Mouse (Mus musculus): ENCODE data around the gene Nrk.

Gene Nrk

DNA sequence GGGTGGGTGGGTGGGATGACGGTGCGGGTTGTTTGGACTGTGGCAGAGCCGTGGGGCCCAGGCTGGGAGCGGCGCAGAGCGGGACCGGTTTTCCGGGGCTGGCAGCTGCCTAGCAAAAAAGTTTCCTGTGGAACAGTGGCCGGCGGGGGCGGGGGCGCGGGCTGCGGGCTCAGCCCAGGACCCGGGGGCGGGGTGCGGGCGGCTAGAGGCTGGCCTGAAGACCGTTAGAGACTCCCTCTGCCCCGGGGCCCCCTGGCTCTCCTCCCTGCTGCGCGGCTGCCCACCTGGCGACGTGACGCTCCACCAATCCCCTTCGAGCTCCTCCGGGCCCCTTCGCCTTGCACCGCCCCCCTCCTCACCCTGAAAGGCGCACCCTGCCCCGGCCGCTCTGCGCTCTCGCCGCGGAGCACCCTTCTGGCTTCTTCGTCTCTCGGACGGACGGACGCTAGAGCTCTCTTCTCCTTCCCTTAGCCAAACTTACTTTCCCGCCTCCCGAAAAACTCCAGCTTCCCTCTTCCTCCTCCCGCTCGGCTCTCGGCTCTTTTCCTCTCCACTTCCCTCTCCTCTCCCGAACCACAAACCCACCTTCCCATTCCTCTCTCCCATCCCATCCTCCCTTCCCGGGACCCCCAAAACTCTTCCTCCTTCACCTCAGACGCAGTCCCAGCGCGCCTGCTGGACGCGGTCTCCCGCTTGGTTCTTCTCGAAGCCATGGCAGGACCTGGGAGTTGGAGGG, at the start of gene Nrk:
Nrk (plus strand) TSS at position 390 of the 736 bp plus-strand sequence.
- no peak for DNase-seq (ENCODE audit: extremely low read depth, low read depth, low spot score)

GRCm38 (mm10) chrX:138913366-138913765, 864 bp upstream of the Nrk start:
- no peak for DNase-seq (ENCODE audit: extremely low read depth, low read depth, low spot score)

DNA sequence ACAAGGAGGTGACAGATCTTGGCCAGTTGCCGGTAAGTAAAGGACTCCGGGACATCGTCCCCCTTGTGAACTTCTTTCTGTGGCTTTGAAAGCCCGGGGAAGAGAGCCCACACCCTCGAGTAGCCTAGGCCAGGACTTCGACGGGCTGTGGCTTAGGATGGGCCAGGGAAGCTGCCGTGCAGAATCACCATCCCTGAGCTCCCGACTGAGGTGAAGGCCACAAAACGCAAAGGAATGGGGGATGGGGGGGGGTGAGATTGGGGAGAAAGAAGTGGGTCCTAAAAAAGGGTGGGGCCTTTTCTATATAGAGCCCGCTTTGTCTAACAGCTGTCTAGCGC, 516 bp downstream of the Nrk start:
- DNase-seq (ENCODE audit: extremely low read depth, low read depth, low spot score): no peak

DNA sequence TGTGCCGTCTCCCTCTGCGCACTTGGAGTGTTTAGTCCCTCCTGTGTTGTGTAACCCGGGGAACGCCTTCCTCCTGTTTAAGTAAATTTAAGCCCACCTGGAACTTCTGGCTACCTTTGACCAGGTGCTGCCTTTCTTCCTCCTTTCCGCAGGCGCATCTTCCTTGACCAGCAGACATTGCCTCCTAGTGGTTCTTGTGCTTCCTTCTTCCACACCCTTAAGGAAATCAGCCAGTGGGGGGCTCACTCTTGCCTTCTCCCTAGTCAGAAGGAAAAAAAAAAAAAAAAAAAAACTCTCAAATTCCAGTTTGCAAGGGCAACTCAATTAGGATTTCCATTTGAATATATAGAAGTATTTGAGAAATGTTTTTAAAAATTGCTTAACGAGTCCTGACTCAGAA, 4.8 kb downstream of the Nrk start:
- DNase-seq (ENCODE audit: extremely low read depth, low read depth, low spot score): no peak

DNA sequence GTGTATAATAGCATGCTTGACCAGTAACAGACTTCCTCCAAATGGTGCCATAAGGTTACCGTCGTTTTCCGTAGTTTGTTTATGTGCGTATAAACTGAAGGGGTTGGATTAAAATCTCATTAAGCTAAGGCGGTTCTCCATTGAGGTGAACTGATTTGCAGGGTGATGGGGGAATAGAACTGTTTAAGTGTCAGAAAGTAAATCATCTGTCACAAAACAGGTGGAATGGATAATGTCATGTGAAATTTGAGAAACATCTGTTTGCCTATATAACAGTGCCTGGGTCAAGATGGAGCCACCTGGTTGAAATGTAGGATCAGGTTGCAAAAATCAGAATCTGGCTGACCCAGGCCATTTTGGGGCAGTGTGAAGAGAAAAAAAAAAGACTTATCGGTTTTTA, 29.7 kb downstream of the Nrk start:
- DNase-seq (ENCODE audit: extremely low read depth, low read depth, low spot score): no peak

DNA sequence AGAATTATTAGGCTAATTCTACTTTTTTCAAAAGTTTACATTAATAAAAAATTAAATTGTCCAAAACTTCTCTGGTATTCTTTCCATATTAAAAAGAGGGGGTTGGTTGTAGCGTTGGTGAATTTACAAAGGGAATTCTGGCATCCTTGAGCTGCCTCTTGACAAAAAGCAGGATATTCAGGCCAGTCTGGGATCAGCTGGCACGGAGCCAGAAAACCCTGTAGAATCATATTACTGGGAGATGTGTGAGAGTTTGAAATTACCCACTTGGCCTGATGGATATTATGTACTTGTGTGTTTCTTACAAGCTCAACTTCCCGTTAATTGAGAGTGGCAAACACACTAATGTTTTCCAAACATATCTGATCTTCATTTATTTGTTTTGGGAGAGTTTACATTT, 46.5 kb downstream of the Nrk start:
- no peak for DNase-seq (ENCODE audit: extremely low read depth, low read depth, low spot score)

- no peak for DNase-seq (ENCODE audit: extremely low read depth, low read depth, low spot score)
Measured at GRCm38 (mm10) chrX:138978501-138978900, 64.3 kb downstream of the Nrk start.

DNA sequence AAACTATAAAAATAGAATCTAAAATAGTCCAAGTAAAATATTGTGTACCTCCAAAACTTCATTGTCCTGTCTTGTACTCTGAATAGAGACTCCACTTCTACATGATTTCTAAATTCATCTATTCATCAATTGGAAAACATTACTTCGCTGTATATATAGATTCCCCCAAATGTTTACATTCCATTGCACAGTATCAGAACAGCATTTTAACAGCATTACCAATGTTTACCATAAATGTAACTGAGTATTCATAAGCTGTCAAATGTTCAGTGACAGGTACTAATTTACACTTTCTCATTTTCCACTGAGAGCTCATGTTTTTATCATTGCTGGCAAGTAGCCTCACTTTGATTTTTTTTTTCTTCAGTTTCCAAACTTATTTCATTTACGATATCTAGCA, 65.0 kb downstream of the Nrk start:
- DNase-seq (ENCODE audit: extremely low read depth, low read depth, low spot score): no peak

- DNase-seq (ENCODE audit: extremely low read depth, low read depth, low spot score): no peak
Measured at GRCm38 (mm10) chrX:139014524-139014923, 100.3 kb downstream of the Nrk start.

- DNase-seq (ENCODE audit: extremely low read depth, low read depth, low spot score): no peak
Measured at GRCm38 (mm10) chrX:139016540-139016939, 102.3 kb downstream of the Nrk start.

GRCm38 (mm10) chrX:139026532-139027097, 112.4 kb downstream of the Nrk start:
- no peak for DNase-seq (ENCODE audit: extremely low read depth, low read depth, low spot score)

DNA sequence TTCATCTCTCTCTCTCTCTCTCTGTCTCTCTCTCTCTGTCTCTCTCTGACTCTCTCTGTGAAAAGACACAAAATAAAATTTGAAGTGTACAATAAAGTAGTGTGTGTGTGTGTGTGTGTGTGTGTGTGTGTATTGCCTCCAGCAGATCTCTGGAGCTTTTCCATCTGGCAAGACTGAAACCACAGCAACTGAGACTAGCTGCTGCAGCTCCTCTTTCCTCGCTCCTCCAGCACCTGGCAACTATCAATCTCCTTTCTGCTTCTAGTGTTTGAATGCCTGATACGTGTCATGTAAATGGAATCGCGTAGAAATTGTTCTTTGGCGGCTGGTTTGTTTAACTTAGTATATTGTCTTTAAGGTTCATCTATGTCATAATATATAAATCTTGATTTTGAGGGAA, 113.1 kb downstream of the Nrk start:
- no peak for DNase-seq (ENCODE audit: extremely low read depth, low read depth, low spot score)

DNA sequence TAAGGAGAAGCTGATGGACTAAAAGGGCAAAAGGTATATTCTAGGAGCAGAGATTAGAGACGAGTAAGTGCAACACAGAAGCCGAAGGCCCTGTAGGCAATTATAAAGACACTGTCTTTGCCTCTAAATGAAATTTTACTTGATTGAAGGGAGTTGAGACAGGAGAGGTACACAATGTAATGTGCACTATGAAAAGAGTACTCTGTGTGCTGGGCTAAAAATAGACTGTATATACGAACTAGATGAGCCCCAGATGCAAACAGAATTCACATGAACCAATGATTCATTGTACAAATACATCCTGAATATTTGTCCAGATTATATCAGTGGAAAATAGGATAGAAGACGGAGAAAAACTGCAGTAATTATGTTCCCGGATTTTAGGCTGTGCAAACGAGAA, 113.7 kb downstream of the Nrk start:
- DNase-seq (ENCODE audit: extremely low read depth, low read depth, low spot score): no peak

DNA sequence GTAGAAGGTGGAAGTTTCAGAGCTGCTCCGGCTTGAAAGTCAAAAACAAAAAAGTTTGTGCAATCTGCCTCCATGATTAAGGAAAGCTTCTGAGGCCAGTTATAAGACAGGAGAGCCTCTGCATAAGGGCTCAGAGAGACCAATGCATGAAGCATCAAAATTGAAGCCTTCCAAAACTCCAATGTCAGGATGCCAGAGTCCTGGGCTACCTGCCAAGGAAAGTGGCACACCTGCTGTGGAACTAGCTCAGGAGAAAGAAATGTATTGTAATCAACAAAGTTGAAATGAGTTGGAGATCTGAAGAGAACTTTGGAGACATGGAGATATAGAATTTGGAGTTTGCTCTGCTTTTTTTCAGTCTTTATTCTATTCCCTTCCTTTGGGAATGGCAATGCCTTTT, 123.4 kb downstream of the Nrk start:
- DNase-seq (ENCODE audit: extremely low read depth, low read depth, low spot score): no peak

DNA sequence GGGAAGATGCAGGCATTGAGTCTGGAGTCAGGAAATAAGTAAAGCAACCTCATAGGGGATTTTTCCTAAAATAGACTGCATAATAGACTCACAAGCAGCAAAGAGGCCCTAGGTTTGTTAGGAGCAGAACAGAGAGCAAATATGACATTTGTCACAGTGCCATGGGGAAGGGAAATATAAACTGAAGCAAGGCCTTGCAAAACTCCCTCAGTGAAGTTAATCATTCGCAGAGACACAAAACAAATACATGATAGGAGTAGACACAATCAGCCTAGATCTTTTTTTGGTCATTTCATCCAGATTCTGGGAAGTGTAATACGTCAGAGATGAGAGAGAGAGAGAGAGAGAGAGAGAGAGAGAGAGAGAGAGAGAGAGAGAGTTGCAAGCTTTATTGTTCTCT, 125.1 kb downstream of the Nrk start:
- DNase-seq (ENCODE audit: extremely low read depth, low read depth, low spot score): no peak

DNA sequence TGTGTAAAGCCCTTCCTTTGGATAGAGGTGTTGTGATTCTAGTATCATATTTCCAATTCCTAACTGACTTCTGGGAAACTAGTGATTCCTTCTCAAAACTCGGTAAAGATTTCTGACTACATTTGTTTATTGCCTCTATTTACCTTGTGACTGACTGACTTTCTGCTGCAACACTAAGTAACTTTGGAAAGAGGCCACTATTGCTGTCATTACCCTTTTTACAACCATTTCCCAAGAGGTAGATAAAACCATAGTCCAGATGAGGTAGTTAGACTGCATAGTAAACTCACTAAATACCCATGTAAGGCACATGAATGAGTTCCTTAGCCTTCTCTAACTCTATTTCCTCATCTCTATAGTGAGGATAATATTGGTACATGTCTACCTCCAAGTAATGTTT, 126.9 kb downstream of the Nrk start:
- no peak for DNase-seq (ENCODE audit: extremely low read depth, low read depth, low spot score)

- no peak for DNase-seq (ENCODE audit: extremely low read depth, low read depth, low spot score)
Measured at GRCm38 (mm10) chrX:139051976-139052375, 137.7 kb downstream of the Nrk start.

- no peak for DNase-seq (ENCODE audit: extremely low read depth, low read depth, low spot score)
Measured at GRCm38 (mm10) chrX:139053149-139053548, 138.9 kb downstream of the Nrk start.
